Mouse (Mus musculus) liver, adult 2 months (tissue): ENCODE data around the gene Fam229b.

ENCODE experiments used
- CTCF ChIP-seq: fragments of 200-500 bp; IDR thresholded peaks from 2 replicates; pipeline ENCODE4 v1.5.1; 2011; ENCODE audit warnings: low read depth, low read length, control low read depth
- POLR2A ChIP-seq: fragments of 200-500 bp; IDR thresholded peaks from 2 replicates; pipeline ENCODE4 v1.6.1; 2011; ENCODE audit warnings: low read length, control low read depth; ENCODE audit not compliant: insufficient read depth; ENCODE audit errors: extremely low read depth

DNA sequence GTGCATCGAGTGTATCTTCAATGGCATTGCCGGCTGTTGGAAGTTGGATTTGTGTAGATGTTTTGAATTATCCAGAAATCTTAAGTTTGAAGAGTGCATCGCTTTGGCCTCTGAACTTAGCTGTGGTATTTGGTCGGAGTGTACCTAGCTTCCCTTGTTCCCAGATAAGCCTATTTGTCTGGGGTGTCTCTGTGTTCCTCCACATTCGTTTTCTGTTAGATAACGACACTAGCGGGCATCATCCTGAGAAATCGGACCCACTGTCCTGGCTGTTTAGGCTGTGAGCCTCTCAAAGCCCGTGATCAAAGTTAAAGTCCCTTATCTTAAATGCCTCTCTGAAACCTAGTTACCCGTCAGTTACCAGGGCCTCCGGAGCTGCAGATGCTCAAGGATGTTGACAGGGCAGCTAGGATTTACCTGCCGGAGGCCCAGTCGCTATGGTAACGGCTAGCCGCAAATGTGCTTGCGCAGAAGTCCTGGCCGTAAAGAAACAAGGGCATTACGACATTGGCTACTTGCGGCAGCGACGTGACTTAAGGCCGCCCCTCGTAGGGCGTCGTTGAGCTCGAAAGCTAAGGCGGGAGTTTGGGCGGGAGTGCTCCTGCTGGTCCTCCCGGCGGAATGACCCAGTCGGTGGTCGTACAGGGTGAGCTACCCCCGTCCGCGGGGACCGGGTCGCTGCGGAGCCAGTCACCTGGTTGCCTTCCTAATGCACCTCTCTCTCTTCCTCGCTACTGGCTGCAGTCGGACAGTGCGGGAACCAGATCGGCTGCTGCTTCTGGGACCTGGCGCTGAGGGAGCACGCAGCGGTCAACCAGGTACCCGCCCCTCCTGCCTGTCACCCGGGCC lies at the start of gene Fam229b, which contains the start of gene Tube1:
- TF ChIP-seq CTCF (no peak), POLR2A (no peak)
